Mouse (Mus musculus): ENCODE data around the gene Zfp114. TPM values are rescaled to one million over a fixed set of nuclear protein-coding genes. Genes with fewer than 3 reads are reported as not detected.

The Zfp114 gene
- total and polyA plus RNA-seq, 2 experiments from 2014 or later = 2.4 to 4.1 TPM

DNA sequence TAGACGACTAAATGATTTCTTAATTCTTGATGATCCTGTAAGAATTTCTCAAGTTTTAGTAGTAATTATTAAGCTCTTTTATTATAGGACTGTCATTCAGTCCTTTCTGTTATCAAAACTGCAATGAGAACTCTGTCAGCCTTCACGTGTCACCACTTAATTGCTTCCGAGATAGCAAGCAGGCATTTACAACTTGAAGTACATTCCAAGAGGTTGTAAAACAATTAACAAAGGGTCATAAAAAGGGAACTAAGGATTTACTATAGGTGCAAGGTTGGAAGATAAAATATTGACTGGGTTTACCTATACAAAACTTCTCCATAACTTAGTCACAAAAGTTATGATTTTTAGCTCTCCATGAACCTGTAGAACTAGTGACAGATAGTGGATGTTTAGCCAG lies 18.3 kb downstream of the Zfp114 start:
- 95% methylated on average over 3 of the region's 3 CpGs for WGBS
- Histone ChIP-seq H3K36me3 (ENCODE audit: insufficient read depth, low read length) (peaks cover 13% of the 10 kb centered on the region), H3K4me1 (ENCODE audit: insufficient read depth, low read length) (no peaks in the 10 kb centered on the region), H3K4me3 (ENCODE audit: low read depth, low read length) (no peak overlapping the region), H3K27ac (ENCODE audit: low read depth, low read length) (no peak overlapping the region), H3K4me2 (ENCODE audit: low read depth, low read length, poor library complexity, severe bottlenecking) (no peak overlapping the region), H3K27me3 (ENCODE audit: insufficient read depth, low read length) (no peaks in the 10 kb centered on the region), H3K9me3 (ENCODE audit: low read length) (no peaks in the 10 kb centered on the region), H3K9ac (replicated peaks; ENCODE audit: low read length, poor library complexity, severe bottlenecking) (no peak overlapping the region)
- no peak for ATAC-seq (ENCODE audit: low FRiP score)
- DNase-seq (ENCODE audit: low spot score) = no peak
- TF ChIP-seq CTCF (IDR thresholded peaks at IDR 0.05) = no peak

- H3K9me3 ChIP-seq (ENCODE audit: low read length) = peaks cover 3% of the 10 kb centered on the region; the same call in 1 of the 2 replicates
- H3K27me3 ChIP-seq (ENCODE audit: insufficient read depth, low read length) = no peaks in the 10 kb centered on the region
- 96% methylated on average over 4 of the region's 4 CpGs for WGBS
- ATAC-seq (ENCODE audit: low FRiP score) (no peak), DNase-seq (ENCODE audit: low spot score) (no peak)
- no peak for TF ChIP-seq CTCF (IDR thresholded peaks at IDR 0.05)
- H3K9ac ChIP-seq (replicated peaks; ENCODE audit: low read length, poor library complexity, severe bottlenecking) = no peak overlapping the region
- H3K4me2 ChIP-seq (ENCODE audit: low read depth, low read length, poor library complexity, severe bottlenecking) = no peak overlapping the region
- peaks cover 45% of the 10 kb centered on the region for H3K36me3 ChIP-seq (ENCODE audit: insufficient read depth, low read length)
- H3K4me1 ChIP-seq (ENCODE audit: insufficient read depth, low read length) = no peaks in the 10 kb centered on the region
- H3K4me3 ChIP-seq (ENCODE audit: low read depth, low read length) = no peak overlapping the region
- H3K27ac ChIP-seq (ENCODE audit: low read depth, low read length) = no peak overlapping the region
Measured at GRCm38 (mm10) chr7:24196961-24197360, 22.1 kb downstream of the Zfp114 start.

GRCm38 (mm10) chr7:24207488-24208261 lies 32.8 kb downstream of the Zfp114 start:
- Histone ChIP-seq H3K27me3 (ENCODE audit: insufficient read depth, low read length) (no peaks in the 10 kb centered on the region), H3K9ac (replicated peaks; ENCODE audit: low read length, poor library complexity, severe bottlenecking) (peak overlapping the region; percentile 78), H3K4me3 (ENCODE audit: low read depth, low read length) (peak overlapping the region; percentile 61), H3K4me2 (ENCODE audit: low read depth, low read length, poor library complexity, severe bottlenecking) (peak overlapping the region; percentile 72), H3K27ac (ENCODE audit: low read depth, low read length) (peak overlapping the region; percentile 59), H3K4me1 (ENCODE audit: insufficient read depth, low read length) (no peaks in the 10 kb centered on the region), H3K9me3 (ENCODE audit: low read length) (no peaks in the 10 kb centered on the region), H3K36me3 (ENCODE audit: insufficient read depth, low read length) (peaks cover 2% of the 10 kb centered on the region; the same call in 1 of the 2 replicates)
- DNase-seq (ENCODE audit: low spot score) = peak; percentile 94
- WGBS = 19% methylated on average over 21 of the region's 24 CpGs
- peak; percentile 16; the same call in 1 of the 2 replicates for TF ChIP-seq CTCF (IDR thresholded peaks at IDR 0.05)
- ATAC-seq (ENCODE audit: low FRiP score) = peak; percentile 89

- H3K4me1 ChIP-seq (ENCODE audit: insufficient read depth, low read length) = no peaks in the 10 kb centered on the region
- 63% methylated on average over 7 of the region's 7 CpGs for WGBS
- 0 out of 2 replicates have a peak overlapping the region, but pooled peaks have one; percentile 78 for H3K9ac ChIP-seq (replicated peaks; ENCODE audit: low read length, poor library complexity, severe bottlenecking)
- H3K27me3 ChIP-seq (ENCODE audit: insufficient read depth, low read length) = no peaks in the 10 kb centered on the region
- DNase-seq (ENCODE audit: low spot score) = no peak
- peak overlapping the region; percentile 72 for H3K4me2 ChIP-seq (ENCODE audit: low read depth, low read length, poor library complexity, severe bottlenecking)
- no peaks in the 10 kb centered on the region for H3K36me3 ChIP-seq (ENCODE audit: insufficient read depth, low read length)
- no peaks in the 10 kb centered on the region for H3K9me3 ChIP-seq (ENCODE audit: low read length)
- TF ChIP-seq CTCF (IDR thresholded peaks at IDR 0.05) = no peak
- peak; percentile 62; the same call in 1 of the 2 replicates for ATAC-seq (ENCODE audit: low FRiP score)
- no peak overlapping the region for H3K27ac ChIP-seq (ENCODE audit: low read depth, low read length)
- H3K4me3 ChIP-seq (ENCODE audit: low read depth, low read length) = peak overlapping the region; percentile 61
Measured at GRCm38 (mm10) chr7:24208282-24208886, 33.5 kb downstream of the Zfp114 start.

DNA sequence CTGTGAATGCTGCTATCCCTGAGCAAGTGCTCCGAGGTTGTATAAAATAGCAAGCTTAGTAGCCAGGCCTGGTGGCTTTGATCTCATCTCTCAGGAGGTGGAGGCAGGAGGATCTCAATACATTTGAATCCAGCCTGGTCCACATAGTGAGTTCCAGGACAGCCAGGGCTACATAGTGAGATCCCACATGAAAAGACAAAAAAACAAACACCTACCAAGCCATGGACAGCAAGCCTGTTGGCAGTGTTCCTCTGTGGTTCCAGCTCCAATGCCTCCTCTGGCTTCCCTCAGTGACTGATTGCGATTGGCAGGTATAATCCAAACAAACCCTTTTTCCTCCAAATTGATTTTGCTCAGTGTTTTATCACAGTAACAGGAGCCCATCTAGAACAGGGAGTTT lies 35.4 kb downstream of the Zfp114 start:
- Histone ChIP-seq H3K4me1 (ENCODE audit: insufficient read depth, low read length) (no peaks in the 10 kb centered on the region), H3K27ac (ENCODE audit: low read depth, low read length) (no peak overlapping the region), H3K9me3 (ENCODE audit: low read length) (no peaks in the 10 kb centered on the region), H3K4me2 (ENCODE audit: low read depth, low read length, poor library complexity, severe bottlenecking) (no peak overlapping the region), H3K27me3 (ENCODE audit: insufficient read depth, low read length) (no peaks in the 10 kb centered on the region), H3K4me3 (ENCODE audit: low read depth, low read length) (no peak overlapping the region), H3K9ac (replicated peaks; ENCODE audit: low read length, poor library complexity, severe bottlenecking) (no peak overlapping the region), H3K36me3 (ENCODE audit: insufficient read depth, low read length) (no peaks in the 10 kb centered on the region)
- ATAC-seq (ENCODE audit: low FRiP score) (no peak), DNase-seq (ENCODE audit: low spot score) (no peak)
- TF ChIP-seq CTCF (IDR thresholded peaks at IDR 0.05) = no peak
- WGBS = 78% methylated on average over 2 of the region's 2 CpGs

GRCm38 (mm10) chr7:24211343-24211742 lies 36.5 kb downstream of the Zfp114 start, which contains the start of gene Zfp111:
TSS of gene Zfp111 (minus strand) at chr7:24211443.
- H3K27ac ChIP-seq (ENCODE audit: low read depth, low read length) = no peak within 1 kb of the TSS
- 76% methylated on average over 5 of the region's 5 CpGs for WGBS
- no peaks in the 10 kb centered on the region for H3K9me3 ChIP-seq (ENCODE audit: low read length)
- H3K9ac ChIP-seq (replicated peaks; ENCODE audit: low read length, poor library complexity, severe bottlenecking) = no peak within 1 kb of the TSS
- ATAC-seq (ENCODE audit: low FRiP score) (no peak), DNase-seq (ENCODE audit: low spot score) (no peak)
- H3K4me2 ChIP-seq (ENCODE audit: low read depth, low read length, poor library complexity, severe bottlenecking) = no peak within 1 kb of the TSS
- H3K4me3 ChIP-seq (ENCODE audit: low read depth, low read length) = no peak within 1 kb of the TSS
- no peaks in the 10 kb centered on the region for H3K36me3 ChIP-seq (ENCODE audit: insufficient read depth, low read length)
- no peaks in the 10 kb centered on the region for H3K4me1 ChIP-seq (ENCODE audit: insufficient read depth, low read length)
- TF ChIP-seq CTCF (IDR thresholded peaks at IDR 0.05) = no peak
- H3K27me3 ChIP-seq (ENCODE audit: insufficient read depth, low read length) = no peaks in the 10 kb centered on the region

Other genes with a start within 250 kb of the Zfp114 start
- not detected in 2 replicates for gene Vmn1r179, start 248.1 kb upstream of the Zfp114 start, total RNA-seq (2014; rRNA removed)
- gene Vmn1r179, start 248.1 kb upstream of the Zfp114 start, polyA plus RNA-seq (2015; fragmentation: Nextera tagmentation; extraction: Ambion mirVana) = not detected in 2 replicates
- not detected in 2 replicates for gene Vmn1r180, start 224.4 kb upstream of the Zfp114 start, total RNA-seq (2014; rRNA removed)
- gene Vmn1r180, start 224.4 kb upstream of the Zfp114 start, polyA plus RNA-seq (2015; fragmentation: Nextera tagmentation; extraction: Ambion mirVana) = not detected in 2 replicates
- not detected in 2 replicates for gene Vmn1r181, start 200.4 kb upstream of the Zfp114 start, total RNA-seq (2014; rRNA removed)
- not detected in 2 replicates for gene Vmn1r181, start 200.4 kb upstream of the Zfp114 start, polyA plus RNA-seq (2015; fragmentation: Nextera tagmentation; extraction: Ambion mirVana)
- not detected in 2 replicates for gene V1rd19, start 173.4 kb upstream of the Zfp114 start, total RNA-seq (2014; rRNA removed)
- not detected in 2 replicates for gene V1rd19, start 173.4 kb upstream of the Zfp114 start, polyA plus RNA-seq (2015; fragmentation: Nextera tagmentation; extraction: Ambion mirVana)
- gene Vmn1r183, start 121.8 kb upstream of the Zfp114 start, total RNA-seq (2014; rRNA removed) = not detected in 2 replicates
- gene Vmn1r183, start 121.8 kb upstream of the Zfp114 start, polyA plus RNA-seq (2015; fragmentation: Nextera tagmentation; extraction: Ambion mirVana) = not detected in 2 replicates
- 32.7 and 41.2 TPM in 2 replicates for gene Zfp180, start 93.1 kb upstream of the Zfp114 start, total RNA-seq (2014; rRNA removed)
- 24.8 and 25.1 TPM in 2 replicates for gene Zfp180, start 93.1 kb upstream of the Zfp114 start, polyA plus RNA-seq (2015; fragmentation: Nextera tagmentation; extraction: Ambion mirVana)
- 6.9 and 10.0 TPM in 2 replicates for gene Zfp112, start 62.7 kb upstream of the Zfp114 start, total RNA-seq (2014; rRNA removed)
- gene Zfp112, start 62.7 kb upstream of the Zfp114 start, polyA plus RNA-seq (2015; fragmentation: Nextera tagmentation; extraction: Ambion mirVana) = 4.2 and 4.3 TPM in 2 replicates
- 28.0 and 29.9 TPM in 2 replicates for gene Zfp235, start 40.9 kb upstream of the Zfp114 start, total RNA-seq (2014; rRNA removed)
- gene Zfp235, start 40.9 kb upstream of the Zfp114 start, polyA plus RNA-seq (2015; fragmentation: Nextera tagmentation; extraction: Ambion mirVana) = 20.4 and 22.8 TPM in 2 replicates
- 6.2 and 6.7 TPM in 2 replicates for gene Zfp111, start 36.4 kb downstream of the Zfp114 start, total RNA-seq (2014; rRNA removed)
- 2.5 and 2.6 TPM in 2 replicates for gene Zfp111, start 36.4 kb downstream of the Zfp114 start, polyA plus RNA-seq (2015; fragmentation: Nextera tagmentation; extraction: Ambion mirVana)
- 5.4 and 5.5 TPM in 2 replicates for gene Zfp109, start 62.5 kb downstream of the Zfp114 start, total RNA-seq (2014; rRNA removed)
- gene Zfp109, start 62.5 kb downstream of the Zfp114 start, polyA plus RNA-seq (2015; fragmentation: Nextera tagmentation; extraction: Ambion mirVana) = 2.5 TPM in 2 replicates
- gene Zfp108, start 79.7 kb downstream of the Zfp114 start, total RNA-seq (2014; rRNA removed) = 5.5 and 7.4 TPM in 2 replicates
- 3.4 and 3.7 TPM in 2 replicates for gene Zfp108, start 79.7 kb downstream of the Zfp114 start, polyA plus RNA-seq (2015; fragmentation: Nextera tagmentation; extraction: Ambion mirVana)
- gene Zfp93, start 95.4 kb downstream of the Zfp114 start, total RNA-seq (2014; rRNA removed) = 7.4 and 11.1 TPM in 2 replicates
- gene Zfp93, start 95.4 kb downstream of the Zfp114 start, polyA plus RNA-seq (2015; fragmentation: Nextera tagmentation; extraction: Ambion mirVana) = 2.2 and 2.7 TPM in 2 replicates
- 18.3 and 30.9 TPM in 2 replicates for gene Zfp61, start 126.2 kb downstream of the Zfp114 start, total RNA-seq (2014; rRNA removed)
- gene Zfp61, start 126.2 kb downstream of the Zfp114 start, polyA plus RNA-seq (2015; fragmentation: Nextera tagmentation; extraction: Ambion mirVana) = 30.3 and 32.4 TPM in 2 replicates
- 13.3 and 25.0 TPM in 2 replicates for gene Zfp94, start 141.6 kb downstream of the Zfp114 start, total RNA-seq (2014; rRNA removed)
- 17.4 and 22.9 TPM in 2 replicates for gene Zfp94, start 141.6 kb downstream of the Zfp114 start, polyA plus RNA-seq (2015; fragmentation: Nextera tagmentation; extraction: Ambion mirVana)
- not detected in 2 replicates for gene Tescl, start 158.9 kb downstream of the Zfp114 start, total RNA-seq (2014; rRNA removed)
- 0.19 TPM in 1 of 2 replicates, not detected in the other for gene Tescl, start 158.9 kb downstream of the Zfp114 start, polyA plus RNA-seq (2015; fragmentation: Nextera tagmentation; extraction: Ambion mirVana)
- 0.44 TPM in 1 of 2 replicates, not detected in the other for gene Lypd5, start 174.1 kb downstream of the Zfp114 start, total RNA-seq (2014; rRNA removed)
- gene Lypd5, start 174.1 kb downstream of the Zfp114 start, polyA plus RNA-seq (2015; fragmentation: Nextera tagmentation; extraction: Ambion mirVana) = not detected in 2 replicates
- gene Kcnn4, start 195.2 kb downstream of the Zfp114 start, total RNA-seq (2014; rRNA removed) = 0.27 and 2.5 TPM in 2 replicates
- 0.81 and 1.1 TPM in 2 replicates for gene Kcnn4, start 195.2 kb downstream of the Zfp114 start, polyA plus RNA-seq (2015; fragmentation: Nextera tagmentation; extraction: Ambion mirVana)
- 34.2 and 50.0 TPM in 2 replicates for gene Smg9, start 224.6 kb downstream of the Zfp114 start, total RNA-seq (2014; rRNA removed)
- 28.7 and 30.1 TPM in 2 replicates for gene Smg9, start 224.6 kb downstream of the Zfp114 start, polyA plus RNA-seq (2015; fragmentation: Nextera tagmentation; extraction: Ambion mirVana)